Mouse (Mus musculus) heart, postnatal 0 days (tissue): ENCODE data around the gene Crcp. TPM values are rescaled to one million over a fixed set of nuclear protein-coding genes. Genes with fewer than 3 reads are reported as not detected.

Experiments used
- ATAC-seq: fragments of 200-750 bp; cut with Nextera tagmentation; 2 replicates; pipeline ENCODE4 v1.8.0; 2017; ENCODE audit warnings: low read depth, moderate number of reproducible peaks, moderate library complexity; ENCODE audit not compliant: insufficient read depth
- DNase-seq: peaks from one replicate; pipeline ENCODE4 v3.0.0-alpha.2; 2016; ENCODE audit warnings: low spot score
- H3K27ac ChIP-seq: fragments of 300-500 bp; sonication (generic); 2 replicates; pipeline ENCODE4 v1.5.1; 2014; ENCODE audit warnings: low read depth, mild to moderate bottlenecking
- H3K27me3 ChIP-seq: fragments of 300-500 bp; sonication (generic); 2 replicates; pipeline ENCODE4 v1.6.1; 2014; ENCODE audit warnings: low read length, mixed read lengths; ENCODE audit not compliant: control insufficient read depth, insufficient read depth
- H3K36me3 ChIP-seq: fragments of 300-500 bp; sonication (generic); replicated peaks from 2 replicates; pipeline ENCODE4 v1.6.1; 2014; ENCODE audit warnings: low read length, mixed read lengths; ENCODE audit not compliant: control insufficient read depth, insufficient read depth
- H3K4me1 ChIP-seq: fragments of 300-500 bp; sonication (generic); 2 replicates; pipeline ENCODE4 v1.6.1; 2014; ENCODE audit warnings: antibody characterized with exemption; ENCODE audit not compliant: control insufficient read depth, insufficient read depth
- H3K4me2 ChIP-seq: fragments of 300-500 bp; sonication (generic); 2 replicates; pipeline ENCODE4 v1.6.1; 2014; ENCODE audit warnings: low read depth, mild to moderate bottlenecking, low read length, moderate library complexity
- H3K4me3 ChIP-seq: fragments of 300-500 bp; sonication (generic); 2 replicates; pipeline ENCODE4 v1.5.1; 2014; ENCODE audit warnings: low read depth, low read length
- H3K9ac ChIP-seq: fragments of 300-500 bp; sonication (generic); replicated peaks from 2 replicates; pipeline ENCODE4 v1.6.1; 2014; ENCODE audit warnings: low read depth, low read length, mixed read lengths
- H3K9me3 ChIP-seq: fragments of 300-500 bp; sonication (generic); replicated peaks from 2 replicates; pipeline ENCODE4 v1.6.1; 2016; ENCODE audit warnings: low read length; ENCODE audit not compliant: control insufficient read depth
- CTCF ChIP-seq: IDR thresholded peaks from 2 replicates; pipeline ENCODE4 v1.5.1; 2016; ENCODE audit warnings: antibody characterized with exemption, control low read depth, low read depth
- EP300 ChIP-seq: IDR thresholded peaks from 2 replicates; pipeline ENCODE4 v1.6.1; 2016; ENCODE audit warnings: antibody characterized with exemption, low read depth
- WGBS: fragments of 180-500 bp; shearing (Covaris S2); extraction: QIAGEN DNeasy Blood & Tissue Kit; methylation state at CpG from one replicate; pipeline ENCODE4 v1.1.7; 2014; 5-methylcytosine and 5-hydroxymethylcytosine counted together
- polyA plus RNA-seq: library from polyadenylated mRNA; unstranded; fragments of >200 nt; fragmentation: Nextera tagmentation; extraction: Ambion mirVana; gene quantifications from 2 replicates; pipeline ENCODE4 v1.2.1, GENCODE M21; 2015
- total RNA-seq: library from RNA; depleted of rRNA; stranded (reverse); fragments of >200 nt; gene quantifications from 2 replicates; pipeline ENCODE4 v1.2.3, GENCODE M21; 2014; ENCODE audit warnings: low replicate concordance

Crcp gene
- total and polyA plus RNA-seq, 2 experiments from 2014 or later, result 9.7 to 20.8 TPM

DNA sequence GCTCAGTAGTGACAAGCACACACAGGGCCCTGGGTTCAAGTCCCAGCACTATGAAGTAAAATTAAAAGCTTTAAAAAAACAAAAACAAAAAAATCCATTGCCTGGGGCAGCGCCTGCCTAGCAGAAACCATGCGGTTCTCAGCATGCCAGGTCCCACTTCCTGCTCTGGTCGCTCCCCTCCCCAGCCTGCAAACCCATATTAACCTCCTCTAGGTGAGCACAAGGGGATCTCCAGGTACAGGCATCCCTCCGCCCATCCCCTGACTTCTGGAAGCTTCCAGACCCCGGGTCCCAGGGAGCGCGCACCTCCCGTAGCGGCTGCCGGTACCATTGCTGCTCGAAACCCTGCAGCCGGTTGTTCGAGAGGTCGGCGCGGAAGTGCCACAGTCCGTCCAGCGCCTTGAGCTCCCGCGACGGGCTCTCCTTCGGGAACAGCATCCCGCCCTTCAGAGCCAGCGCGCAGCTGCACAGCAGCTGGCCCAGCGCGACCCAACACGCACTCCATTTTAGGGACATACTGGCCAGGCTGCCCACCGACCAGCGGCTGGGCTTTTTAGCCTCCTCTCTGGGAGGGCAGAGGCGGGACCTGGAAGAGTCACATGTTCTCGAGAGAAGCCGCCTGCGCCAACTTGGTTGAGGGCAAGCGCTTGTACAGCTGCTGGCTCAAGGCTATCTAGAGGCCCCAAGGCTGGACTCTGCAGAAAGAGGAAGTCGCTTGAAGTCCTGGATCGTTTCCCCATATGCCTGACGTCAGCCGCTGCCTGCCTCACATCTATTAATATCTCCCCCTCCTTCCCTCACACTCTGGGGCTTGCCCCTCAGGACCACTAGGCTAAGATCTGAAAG is 26.6 kb upstream of the Crcp start, which contains the start of gene Gusb:
Gene Gusb, minus strand, starts transcription at position 749 of the 846 bp plus-strand sequence.
- DNase-seq, result peak; percentile 93
- no peaks in the 10 kb centered on the region for H3K27me3 ChIP-seq
- no peak for TF ChIP-seq CTCF
- no peak for TF ChIP-seq EP300

DNA sequence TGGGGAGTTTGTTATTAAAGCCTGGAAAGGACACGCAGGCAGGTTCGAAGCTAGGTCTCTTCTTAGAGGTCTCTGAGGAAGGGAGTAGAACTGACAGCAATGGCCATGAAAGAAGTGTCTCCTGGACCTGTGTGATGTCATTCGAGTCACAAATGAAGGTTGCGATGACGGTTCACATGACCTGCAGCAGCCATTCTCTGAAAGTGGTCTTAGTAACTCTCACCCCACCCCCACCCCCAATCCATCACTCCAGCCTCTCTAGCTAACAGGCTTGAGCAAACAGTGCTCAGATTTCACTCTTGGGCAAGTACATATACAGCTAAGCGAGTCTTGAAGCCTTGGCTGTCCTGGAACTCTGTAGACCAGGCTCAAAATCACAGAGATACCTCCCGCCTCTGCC is 25.9 kb upstream of the Crcp start:
- Histone ChIP-seq H3K4me2 (peak overlapping the region; percentile 65), H3K27me3 (no peaks in the 10 kb centered on the region), H3K4me1 (peaks cover 5% of the 10 kb centered on the region; the same call in 1 of the 2 replicates), H3K27ac (peak overlapping the region; percentile 68), H3K36me3 (no peaks in the 10 kb centered on the region), H3K4me3 (peak overlapping the region; percentile 64), H3K9ac (peak overlapping the region; percentile 59), H3K9me3 (no peaks in the 10 kb centered on the region; the same call in 1 of the 2 replicates)
- TF ChIP-seq EP300 (no peak), CTCF (no peak)
- ATAC-seq (no peak), DNase-seq (no peak)
- WGBS, result 44% methylated on average over 7 of the region's 7 CpGs

More for the DNA sequence above, 26.6 kb upstream of the Crcp start, which contains the start of gene Gusb:
- Histone ChIP-seq H3K27ac (peak within 1 kb of the TSS; percentile 68), H3K9ac (peak within 1 kb of the TSS; percentile 59), H3K4me3 (peak within 1 kb of the TSS; percentile 64), H3K36me3 (no peaks in the 10 kb centered on the region), H3K4me1 (peaks cover 5% of the 10 kb centered on the region; the same call in 1 of the 2 replicates), H3K9me3 (no peaks in the 10 kb centered on the region; the same call in 1 of the 2 replicates), H3K4me2 (peak within 1 kb of the TSS; percentile 65)
- under 1% methylated on average over 39 of the region's 39 CpGs for WGBS
- peak; percentile 92 for ATAC-seq

DNA sequence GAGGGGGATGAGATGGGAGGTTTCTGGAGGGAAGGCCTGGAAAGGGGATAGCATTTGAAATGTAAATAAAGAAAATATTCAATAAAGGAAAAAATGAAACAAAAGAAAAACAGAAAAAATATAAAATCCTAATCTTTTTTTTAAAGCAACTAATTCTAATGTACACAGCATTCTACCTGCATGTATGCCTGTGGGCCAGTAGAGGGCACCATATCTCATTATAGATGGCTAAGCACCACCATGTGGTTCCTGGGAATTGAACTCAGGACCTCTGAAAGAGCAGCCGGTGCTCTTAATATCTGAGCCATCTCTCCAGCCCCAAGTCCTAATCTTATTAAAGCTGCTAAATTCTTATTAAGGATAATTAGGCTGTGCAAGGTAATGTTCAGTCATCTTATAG is 21.7 kb upstream of the Crcp start:
- Histone ChIP-seq H3K27ac (no peak overlapping the region), H3K9me3 (peaks cover 8% of the 10 kb centered on the region; the same call in 1 of the 2 replicates), H3K9ac (no peak overlapping the region), H3K4me3 (no peak overlapping the region), H3K4me2 (no peak overlapping the region), H3K27me3 (no peaks in the 10 kb centered on the region), H3K4me1 (peaks cover 5% of the 10 kb centered on the region; the same call in 1 of the 2 replicates), H3K36me3 (peaks cover 12% of the 10 kb centered on the region)
- ATAC-seq (no peak), DNase-seq (no peak)
- no peak for TF ChIP-seq EP300
- peak; percentile 28; the same call in 1 of the 2 replicates for TF ChIP-seq CTCF
- 82% methylated on average over 1 of the region's 1 CpGs for WGBS

DNA sequence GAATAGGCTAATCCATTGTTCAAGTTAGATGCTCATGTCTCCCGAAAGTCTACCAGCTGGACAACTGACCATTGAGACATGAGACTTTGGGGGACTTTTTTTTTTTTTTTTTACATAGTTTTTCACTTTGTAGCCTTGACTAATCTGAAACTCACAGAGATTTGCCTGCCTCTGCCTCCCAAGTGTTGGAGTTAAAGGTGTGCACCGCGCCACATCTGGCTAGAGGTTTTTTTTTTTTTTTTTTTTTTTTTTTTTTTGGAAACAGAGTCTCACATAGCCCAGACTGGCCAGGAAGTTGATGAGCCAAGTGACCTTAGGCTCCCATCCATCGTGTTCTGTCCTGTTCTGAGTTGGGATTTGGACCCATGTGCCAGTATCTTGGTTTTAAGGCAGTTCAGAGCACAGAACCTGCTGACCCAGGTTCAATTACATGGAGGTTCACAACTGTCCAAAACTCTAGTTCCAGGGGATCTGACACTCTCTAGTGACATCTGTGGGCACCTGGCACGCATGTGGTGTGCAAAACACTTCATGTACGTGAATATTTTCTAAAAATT is 21.0 kb upstream of the Crcp start:
- peaks cover 8% of the 10 kb centered on the region; the same call in 1 of the 2 replicates for H3K9me3 ChIP-seq
- H3K4me3 ChIP-seq, result no peak overlapping the region
- peaks cover 16% of the 10 kb centered on the region for H3K36me3 ChIP-seq
- no peak for ATAC-seq
- H3K27ac ChIP-seq, result no peak overlapping the region
- no peak for DNase-seq
- H3K9ac ChIP-seq, result no peak overlapping the region
- peaks cover 4% of the 10 kb centered on the region; the same call in 1 of the 2 replicates for H3K4me1 ChIP-seq
- TF ChIP-seq EP300 (no peak), CTCF (no peak)
- no peak overlapping the region for H3K4me2 ChIP-seq
- no peaks in the 10 kb centered on the region for H3K27me3 ChIP-seq
- WGBS, result 74% methylated on average over 6 of the region's 6 CpGs

DNA sequence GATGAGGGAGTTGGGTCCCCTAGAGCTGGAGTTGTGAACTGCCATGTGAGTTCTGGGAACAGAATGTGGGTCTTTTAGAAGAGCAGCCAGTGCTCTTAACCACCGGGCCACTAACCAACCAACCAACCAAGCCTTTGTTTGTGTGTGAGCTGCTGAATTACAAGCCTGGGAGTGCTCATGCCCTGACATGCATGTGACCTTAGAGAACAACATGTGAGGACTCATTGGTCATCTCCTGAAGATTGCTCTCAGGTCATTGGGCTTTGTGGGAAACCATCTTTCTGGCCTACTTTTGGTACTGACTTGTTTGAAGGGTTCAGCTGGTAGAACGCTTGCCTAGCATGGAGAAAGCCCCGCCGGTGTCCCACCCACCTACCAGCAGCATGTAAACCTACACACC is 19.3 kb upstream of the Crcp start:
- Histone ChIP-seq H3K9ac (no peak overlapping the region), H3K27me3 (no peaks in the 10 kb centered on the region), H3K4me2 (no peak overlapping the region), H3K36me3 (peaks cover 21% of the 10 kb centered on the region), H3K4me1 (no peaks in the 10 kb centered on the region), H3K9me3 (peaks cover 8% of the 10 kb centered on the region; the same call in 1 of the 2 replicates), H3K27ac (no peak overlapping the region), H3K4me3 (no peak overlapping the region)
- DNase-seq (no peak), ATAC-seq (no peak)
- WGBS, result 93% methylated on average over 4 of the region's 4 CpGs
- TF ChIP-seq CTCF (no peak), EP300 (no peak)
